Mouse (Mus musculus) CH12.LX (cell line): ENCODE results near the gene Opa1.

Experiments used
- CHD2 ChIP-seq: IDR thresholded peaks from 2 replicates; pipeline ENCODE4 v1.6.1; 2011; ENCODE audit warnings: low read length, improper control_type of control experiment
- CTCF ChIP-seq, 2 experiments: IDR thresholded peaks in 1 of 2; conservative IDR thresholded peaks in 1 of 2; 2 replicates each; pipeline ENCODE4 v1.5.1; 2011 to 2012; ENCODE audit warnings: low read depth in 2 of 2, low read length in 2 of 2, improper control_type of control experiment in 1 of 2, inconsistent platforms in 1 of 2, mild to moderate bottlenecking in 1 of 2, moderate library complexity in 1 of 2
- EP300 ChIP-seq: IDR thresholded peaks from 2 replicates; pipeline ENCODE4 v1.6.1; 2011; ENCODE audit warnings: low read length, improper control_type of control experiment
- ETS1 ChIP-seq: conservative IDR thresholded peaks from 2 replicates; pipeline ENCODE4 v1.6.1; 2012; ENCODE audit warnings: low read depth, mild to moderate bottlenecking, inconsistent platforms, low read length, improper control_type of control experiment, moderate library complexity
- MAFK ChIP-seq: IDR thresholded peaks from 2 replicates; pipeline ENCODE4 v1.6.1; 2011; ENCODE audit warnings: low read length, improper control_type of control experiment; ENCODE audit not compliant: insufficient replicate concordance
- MEF2A ChIP-seq: IDR thresholded peaks from 2 replicates; pipeline ENCODE4 v1.6.1; 2014; ENCODE audit warnings: low read depth, mild to moderate bottlenecking, inconsistent platforms, low read length, improper control_type of control experiment, borderline replicate concordance
- MYC ChIP-seq: IDR thresholded peaks from 2 replicates; pipeline ENCODE4 v1.6.1; 2011; ENCODE audit warnings: low read depth, mild to moderate bottlenecking, improper control_type of control experiment, low read length
- NRF1 ChIP-seq: IDR thresholded peaks from 2 replicates; pipeline ENCODE4 v1.6.1; 2014; ENCODE audit warnings: low read depth, mild to moderate bottlenecking, inconsistent platforms, low read length, improper control_type of control experiment, moderate library complexity
- POLR2A ChIP-seq: IDR thresholded peaks from 2 replicates; pipeline ENCODE4 v1.6.1; 2011; ENCODE audit warnings: low read depth, mild to moderate bottlenecking, improper control_type of control experiment, low read length
- SMC3 ChIP-seq: IDR thresholded peaks from 2 replicates; pipeline ENCODE4 v1.6.1; 2011; ENCODE audit warnings: low read depth, low read length, improper control_type of control experiment
- UBTF ChIP-seq: IDR thresholded peaks from 2 replicates; pipeline ENCODE4 v1.6.1; 2012; ENCODE audit warnings: low read depth, mild to moderate bottlenecking, inconsistent platforms, low read length, improper control_type of control experiment, moderate library complexity
- USF1 ChIP-seq: IDR thresholded peaks from 2 replicates; pipeline ENCODE4 v1.6.1; 2014; ENCODE audit warnings: low read depth, mild to moderate bottlenecking, inconsistent platforms, low read length, improper control_type of control experiment
- ZMIZ1 ChIP-seq: IDR thresholded peaks from 2 replicates; pipeline ENCODE4 v1.6.1; 2012; ENCODE audit warnings: low read depth, mild to moderate bottlenecking, inconsistent platforms, low read length, improper control_type of control experiment

- TF ChIP-seq POLR2A (no peak), CTCF (conservative IDR thresholded peaks at IDR 0.05 in 1 of 2, IDR thresholded peaks at IDR 0.05 in 1 of 2; ENCODE audit: low read depth in 2 of 2, low read length in 2 of 2) (no peak), ETS1 (no peak), USF1 (no peak), MYC (no peak), EP300 (no peak), SMC3 (no peak), NRF1 (no peak), MEF2A (no peak), CHD2 (no peak), MAFK (no peak), ZMIZ1 (no peak), UBTF (no peak)
These were observed 5.1 kb upstream of the Opa1 start for GRCm38 (mm10) chr16:29574013-29574412.
